Mouse (Mus musculus) right cerebral cortex, postnatal 25 days (tissue): ENCODE data around the gene Fgb.

Experiments
- DNase-seq: peaks from one replicate; pipeline ENCODE4 v3.0.0; 2022

Fgb gene

DNA sequence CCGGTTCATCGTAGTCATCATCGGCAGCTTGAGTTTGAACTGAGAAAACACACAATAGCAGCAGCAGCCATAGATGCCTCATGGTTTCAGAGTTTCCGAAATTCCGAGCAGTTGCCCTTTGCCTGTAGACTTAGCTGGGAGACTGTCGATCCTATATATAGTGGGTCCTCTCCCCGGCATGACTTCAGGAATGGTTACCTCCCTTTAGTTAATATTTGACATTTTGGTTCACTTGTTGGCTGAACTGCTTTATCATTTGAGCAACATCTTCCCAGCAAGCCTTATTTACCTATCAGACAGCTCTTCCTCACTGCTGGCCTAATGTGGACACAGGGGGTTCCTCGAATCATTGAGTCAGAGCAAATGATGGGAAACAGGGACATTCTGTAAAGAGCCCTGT, at the start of gene Fgb:
TSS of gene Fgb (minus strand) at position 184 of the 400 bp plus-strand sequence.
- DNase-seq = no peak

DNA sequence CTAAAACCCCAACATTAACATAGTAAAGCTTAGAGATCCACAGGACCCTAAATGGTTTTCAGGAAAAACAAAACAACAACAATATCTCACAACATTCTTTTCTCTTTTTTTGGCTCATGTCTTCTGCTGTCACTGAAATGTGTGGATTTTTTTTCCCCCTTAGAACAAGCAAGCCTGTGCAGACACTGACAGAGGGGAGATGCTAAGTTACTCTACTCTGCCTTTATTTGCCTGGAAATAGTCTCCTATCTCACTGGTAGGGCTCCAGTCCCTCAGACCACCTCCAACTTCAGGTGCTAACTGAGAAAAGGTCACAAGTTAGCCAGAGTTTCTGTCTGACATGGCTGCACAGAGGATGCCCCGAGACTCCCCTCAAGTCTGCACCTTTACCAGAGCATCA, 49.5 kb upstream of the Fgb start:
- no peak for DNase-seq

DNA sequence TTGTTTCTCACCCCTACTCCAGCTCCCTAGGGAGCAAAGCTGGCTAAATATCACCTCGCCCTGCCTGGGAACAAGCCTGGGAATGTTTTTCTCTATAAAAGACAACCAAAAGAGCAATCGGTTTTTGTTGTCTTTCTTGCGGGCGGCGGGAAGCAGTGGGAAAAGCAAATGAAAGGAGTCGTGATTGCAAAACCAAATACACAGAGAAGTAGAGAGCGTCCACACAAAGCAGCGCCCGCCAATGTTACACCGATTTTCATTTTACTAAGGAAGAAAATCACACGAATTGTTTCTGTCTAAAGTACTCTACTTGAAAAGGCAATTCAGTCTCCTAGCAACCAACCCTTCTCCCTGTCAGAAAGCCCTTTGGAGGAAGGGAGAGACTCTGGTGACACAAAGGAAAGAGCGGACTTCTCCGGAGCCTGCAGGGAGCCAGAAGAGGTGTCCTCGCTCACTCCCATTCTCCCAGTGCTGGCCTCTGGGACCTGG, 48.9 kb upstream of the Fgb start:
- DNase-seq = no peak

DNA sequence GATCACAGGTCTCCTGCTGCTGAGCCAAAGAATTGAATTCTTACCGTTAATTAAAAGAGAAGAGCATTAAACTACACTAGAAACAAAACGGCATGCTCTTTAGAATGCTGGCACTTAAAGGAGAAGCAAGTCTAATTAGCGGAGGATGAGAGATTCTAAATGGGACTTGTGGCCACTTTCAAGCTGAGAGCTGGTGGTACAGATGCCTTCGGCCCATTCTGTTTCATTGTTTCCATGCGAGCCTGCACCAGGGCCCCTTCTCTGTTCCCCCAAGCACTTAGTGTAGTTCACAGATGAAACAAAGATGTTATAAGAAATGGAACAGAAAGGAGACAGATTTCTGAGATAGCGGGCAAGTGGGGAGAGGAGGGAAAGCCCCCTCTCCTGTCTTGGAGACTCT, 47.9 kb upstream of the Fgb start:
- no peak for DNase-seq

DNA sequence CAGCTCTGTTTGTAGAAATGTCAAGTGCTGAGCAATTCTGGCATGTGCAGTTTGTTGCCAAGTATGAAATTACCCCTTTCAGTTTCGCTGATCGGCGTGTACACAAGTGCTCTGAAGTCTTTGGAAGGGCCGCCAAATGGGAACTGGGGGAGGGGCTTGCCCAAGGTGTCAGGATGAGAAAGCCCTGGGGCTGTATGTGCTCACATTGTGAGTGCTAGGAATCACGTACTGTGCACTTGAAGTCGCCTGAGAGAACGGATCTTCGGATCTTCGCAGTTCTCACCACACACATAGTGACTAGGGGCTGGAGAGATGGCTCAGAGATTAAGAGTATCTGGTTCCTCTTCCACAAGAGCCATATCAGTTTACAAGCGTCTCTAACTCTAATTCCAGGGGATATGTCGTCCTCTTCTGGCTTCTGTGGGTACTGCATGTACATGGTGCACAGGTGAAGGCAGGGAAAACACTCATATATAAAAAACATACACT, 30.9 kb upstream of the Fgb start:
- peak; percentile 17 for DNase-seq

DNA sequence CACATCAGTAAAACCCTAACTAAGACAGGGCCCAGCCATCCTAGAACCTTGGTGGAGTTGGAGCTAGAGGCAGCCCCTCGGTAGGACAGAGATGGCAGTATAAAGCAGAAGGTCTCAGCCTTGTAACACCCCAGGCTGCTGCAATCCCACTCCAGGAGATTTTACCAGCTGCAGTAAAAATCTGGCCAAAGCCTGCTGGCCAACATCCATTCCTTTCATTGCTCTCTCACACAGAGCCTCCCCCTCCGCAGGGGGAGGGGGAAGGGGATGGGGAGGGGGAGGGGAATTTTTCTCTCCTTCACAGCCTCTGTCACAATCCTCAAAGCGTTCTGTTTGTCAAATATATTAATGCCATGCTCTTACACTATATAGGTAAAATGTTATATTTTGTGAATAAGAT, 26.9 kb upstream of the Fgb start:
- DNase-seq = no peak

DNA sequence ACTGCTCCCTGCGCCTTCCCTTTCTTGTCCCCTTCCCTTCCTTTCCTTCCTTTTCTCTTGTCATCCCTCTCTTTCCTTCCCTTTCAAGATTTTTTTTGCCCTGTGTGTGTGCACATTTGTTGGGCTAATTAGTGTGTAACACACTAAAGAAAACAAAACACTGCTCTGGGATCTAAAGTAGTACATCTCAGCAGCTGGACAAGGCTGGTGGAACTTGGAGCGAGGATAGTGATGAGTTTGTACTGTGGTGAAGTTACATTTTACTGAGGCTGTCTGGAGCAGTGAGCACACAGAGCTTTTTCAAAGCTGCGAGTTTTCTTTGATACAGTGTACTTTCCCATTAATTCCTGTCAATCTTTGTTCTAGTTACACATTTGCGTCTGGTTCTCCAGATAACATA, 20.6 kb upstream of the Fgb start:
- no peak for DNase-seq

DNA sequence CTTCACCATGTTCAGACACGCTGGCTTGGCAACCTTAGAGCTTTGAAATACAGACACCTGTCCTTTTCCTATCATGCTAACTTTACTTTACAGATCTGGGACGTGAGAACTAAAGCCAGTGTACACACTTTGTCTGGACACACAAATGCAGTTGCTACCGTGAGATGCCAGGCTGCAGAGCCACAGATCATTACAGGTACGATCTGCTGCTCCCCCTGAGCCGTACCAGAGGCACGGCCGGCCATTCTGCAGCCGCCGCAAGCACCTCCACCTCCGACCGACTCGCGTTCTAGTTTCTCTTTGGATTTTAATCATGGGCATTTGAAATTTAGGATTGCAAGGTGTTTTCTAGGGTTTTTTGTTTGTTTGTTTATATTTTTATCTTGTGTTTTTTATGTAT, 19.2 kb upstream of the Fgb start:
- no peak for DNase-seq

DNA sequence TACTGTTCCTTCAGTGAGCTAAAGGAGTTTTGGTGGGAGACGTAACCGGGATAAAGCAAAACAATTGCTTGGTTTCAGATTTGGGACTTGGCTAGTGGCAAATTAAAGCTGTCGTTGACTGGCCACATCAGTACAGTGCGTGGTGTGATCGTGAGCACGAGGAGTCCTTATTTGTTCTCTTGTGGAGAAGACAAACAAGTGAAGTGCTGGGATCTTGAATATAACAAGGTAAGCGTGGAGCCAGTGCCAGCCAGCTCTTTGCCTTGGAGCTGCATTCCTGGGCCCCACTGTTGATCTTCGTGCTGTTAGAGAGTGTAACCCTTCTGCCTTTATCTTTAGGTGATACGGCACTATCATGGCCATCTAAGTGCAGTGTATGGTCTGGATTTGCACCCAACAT, 18.3 kb upstream of the Fgb start:
- DNase-seq = no peak

DNA sequence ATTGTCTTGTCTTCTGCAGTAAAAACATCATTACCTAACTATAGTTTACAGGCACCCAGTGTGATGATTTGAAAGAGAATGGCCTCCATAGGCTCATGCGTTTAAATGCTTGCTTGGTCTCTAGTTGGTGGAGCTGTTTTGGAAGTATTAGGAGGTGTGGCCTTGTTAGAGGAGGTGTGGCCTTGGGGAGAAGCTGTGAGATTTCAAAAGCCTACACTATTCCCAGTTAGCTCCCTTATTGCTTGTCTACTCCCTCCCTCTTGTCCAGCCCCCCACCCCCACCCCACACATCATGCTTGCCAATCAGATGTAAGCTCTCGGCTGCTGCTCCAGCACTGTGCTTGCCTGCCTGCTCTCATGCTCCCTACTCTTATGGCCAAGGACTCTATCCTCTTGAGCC, 7.4 kb upstream of the Fgb start:
- DNase-seq = no peak

DNA sequence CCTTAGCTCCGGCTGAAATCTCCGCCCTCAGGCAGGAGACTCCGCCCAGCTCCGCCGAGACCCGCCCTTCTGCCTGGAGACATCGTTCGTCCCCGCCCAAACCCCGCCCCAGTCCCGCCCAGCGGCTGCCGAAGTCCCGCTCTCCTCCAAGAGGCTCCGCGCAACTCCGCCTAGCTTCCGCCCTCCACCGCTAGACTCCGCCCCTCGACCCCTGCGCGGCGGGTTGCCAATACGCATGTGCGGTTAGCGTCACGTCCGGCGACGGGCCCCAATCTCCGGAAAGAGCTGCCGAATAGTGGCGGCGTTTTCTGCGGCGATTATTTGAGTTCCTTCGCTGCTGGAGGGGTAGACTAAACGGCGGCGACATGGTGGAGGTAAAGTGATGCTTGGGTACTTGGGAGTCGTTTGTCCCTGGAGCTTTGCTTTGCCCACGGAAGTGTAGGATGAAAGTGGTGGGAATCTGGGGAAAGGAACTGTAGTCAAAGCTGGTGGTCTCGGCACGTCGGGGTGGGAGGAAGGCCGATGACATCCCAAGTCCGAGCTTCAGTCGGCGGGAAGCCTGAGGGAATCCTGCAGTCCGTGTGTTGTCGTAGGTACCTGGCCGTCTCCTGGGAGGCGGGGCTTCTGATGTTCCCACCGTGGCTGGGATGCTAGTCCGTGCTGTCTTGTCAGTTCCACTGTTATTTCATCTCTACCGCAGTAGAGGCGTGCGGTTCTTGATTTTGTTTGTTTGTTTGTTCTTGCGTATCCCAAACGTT, 5.8 kb upstream of the Fgb start, which contains the start of gene Plrg1:
TSS of gene Plrg1 (plus strand) at position 242 of the 758 bp plus-strand sequence.
- DNase-seq = peak; percentile 98

DNA sequence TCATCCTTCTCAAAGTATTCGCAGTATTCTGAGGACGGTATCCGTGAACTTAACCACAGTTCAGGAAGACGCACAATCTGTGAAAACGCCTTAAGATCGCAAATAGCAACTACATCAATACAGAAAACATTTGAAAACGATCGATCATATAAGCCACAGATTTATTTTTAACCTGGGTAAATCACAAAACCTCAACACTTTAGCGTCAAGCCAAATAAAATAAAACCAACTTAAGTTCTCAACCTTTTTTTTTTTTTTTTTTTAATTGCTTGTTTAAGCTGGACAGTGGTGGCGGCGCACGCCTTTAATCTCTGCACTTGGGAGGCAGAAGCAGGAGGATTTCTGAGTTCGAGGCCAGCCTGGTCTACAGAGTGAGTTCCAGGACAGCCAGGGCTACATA, 5.1 kb upstream of the Fgb start:
- no peak for DNase-seq

DNA sequence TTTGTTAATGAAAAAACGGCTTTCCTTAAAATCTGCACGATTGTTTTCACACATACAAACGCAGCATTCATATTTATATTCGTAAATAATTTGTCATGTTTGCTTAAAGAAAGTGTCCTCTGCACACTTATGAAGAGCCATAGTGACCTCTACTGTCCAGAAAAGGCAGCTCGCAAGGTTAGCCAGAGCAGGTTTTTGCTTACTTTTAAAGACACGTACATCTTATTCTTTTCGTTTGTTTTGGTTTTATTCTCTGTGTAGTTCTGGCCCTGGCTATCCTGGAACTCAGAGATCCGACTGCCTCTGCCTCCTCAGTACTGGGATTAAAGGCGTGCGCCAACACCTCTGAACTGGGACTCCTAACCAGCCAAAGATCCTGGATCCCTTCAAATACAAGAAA, 4.1 kb upstream of the Fgb start:
- DNase-seq = no peak

DNA sequence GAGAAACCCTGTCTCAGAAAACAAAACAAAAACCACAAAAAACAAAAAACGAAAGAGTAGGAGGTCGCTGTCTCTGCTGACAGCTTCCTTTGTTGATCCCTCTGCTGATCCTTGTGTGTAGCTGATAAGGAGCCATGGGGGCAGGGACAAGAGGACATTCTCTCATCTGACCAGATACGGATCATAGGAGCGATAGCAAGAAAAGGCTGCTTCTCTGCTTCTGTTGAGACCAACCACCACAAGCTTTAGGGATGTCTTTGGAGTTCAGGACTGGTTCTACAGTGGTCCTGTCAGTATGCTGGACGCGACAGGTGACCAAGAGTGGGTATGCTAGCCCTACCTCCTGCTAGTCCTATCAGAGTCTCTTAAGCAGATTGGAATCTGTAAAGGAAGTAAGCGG, 3.5 kb upstream of the Fgb start:
- DNase-seq = no peak

DNA sequence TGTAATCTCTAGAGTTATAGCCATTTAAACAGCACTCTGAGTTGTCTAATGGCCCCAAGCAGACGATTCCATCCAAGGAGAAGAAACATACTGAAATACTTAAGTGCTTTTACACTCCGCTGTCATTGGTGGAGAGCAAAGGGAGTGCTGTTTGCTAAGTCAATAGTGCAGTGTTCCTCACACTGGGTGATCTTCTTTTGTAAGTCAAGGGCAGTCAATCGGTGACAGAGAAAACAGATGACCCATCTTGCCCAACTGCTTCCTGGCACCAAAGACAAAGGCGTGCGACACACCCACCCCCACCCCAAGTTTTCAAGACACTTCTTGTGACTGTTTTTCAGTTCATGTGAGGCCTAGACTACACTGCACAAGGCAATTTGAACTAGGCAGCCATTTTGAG, 2.4 kb upstream of the Fgb start:
- DNase-seq = no peak

DNA sequence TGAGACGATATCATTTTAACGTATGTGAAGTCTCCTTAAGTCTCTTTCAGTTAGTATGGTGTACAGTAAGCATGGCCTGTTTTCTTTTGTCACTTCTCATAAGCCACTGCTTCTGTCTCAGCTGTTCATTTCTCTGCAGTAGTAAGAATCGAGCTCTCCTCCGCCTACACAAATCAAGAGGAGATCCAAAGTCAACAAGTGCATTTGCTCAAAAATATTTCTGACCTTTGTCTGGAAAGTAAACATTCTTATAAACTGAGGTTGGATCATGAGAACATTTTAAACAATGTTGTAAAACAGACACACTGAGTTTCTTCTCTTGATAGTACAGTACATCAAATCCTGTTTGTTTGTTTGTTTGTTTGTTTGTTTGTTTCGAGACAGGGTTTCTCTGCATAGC, 998 bp upstream of the Fgb start:
- no peak for DNase-seq

DNA sequence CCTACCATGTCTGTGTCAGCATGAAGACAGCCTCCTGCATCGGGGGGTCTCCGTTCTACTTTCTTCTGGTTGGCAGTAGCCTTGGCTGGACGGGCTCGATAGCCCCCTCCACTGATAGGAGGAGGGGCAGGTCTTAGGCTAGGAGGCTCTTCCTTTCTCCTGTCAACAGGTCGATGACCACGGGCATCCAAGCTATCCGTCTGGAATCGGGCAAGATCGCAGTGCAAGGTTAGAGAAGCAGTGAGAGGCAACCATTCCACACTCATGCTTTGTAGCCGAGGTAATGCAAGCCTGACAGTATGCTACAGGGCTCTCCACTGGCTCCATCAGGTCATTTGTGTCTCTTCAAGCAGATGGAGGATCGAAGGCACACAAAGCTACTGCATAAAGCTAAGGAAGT, 3.0 kb downstream of the Fgb start:
- no peak for DNase-seq

DNA sequence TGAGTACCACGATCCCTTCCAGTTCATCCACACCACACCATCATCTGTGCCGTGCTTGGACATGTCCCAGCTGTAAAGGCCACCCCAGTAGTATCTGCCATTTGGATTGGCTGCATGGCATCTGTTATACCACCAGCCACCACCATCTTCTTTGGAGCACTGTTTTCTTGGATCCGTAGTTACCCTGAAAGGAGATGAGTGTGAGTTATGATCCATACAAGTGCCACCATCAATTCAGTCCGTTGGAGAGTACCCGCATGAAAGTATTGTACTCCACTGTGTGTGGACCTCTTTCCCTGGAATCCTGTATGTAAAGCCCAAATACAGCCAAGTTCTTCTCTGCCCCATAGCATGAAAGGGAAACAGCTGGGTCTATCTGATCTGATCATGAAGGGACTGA, 7.2 kb downstream of the Fgb start:
- no peak for DNase-seq

DNA sequence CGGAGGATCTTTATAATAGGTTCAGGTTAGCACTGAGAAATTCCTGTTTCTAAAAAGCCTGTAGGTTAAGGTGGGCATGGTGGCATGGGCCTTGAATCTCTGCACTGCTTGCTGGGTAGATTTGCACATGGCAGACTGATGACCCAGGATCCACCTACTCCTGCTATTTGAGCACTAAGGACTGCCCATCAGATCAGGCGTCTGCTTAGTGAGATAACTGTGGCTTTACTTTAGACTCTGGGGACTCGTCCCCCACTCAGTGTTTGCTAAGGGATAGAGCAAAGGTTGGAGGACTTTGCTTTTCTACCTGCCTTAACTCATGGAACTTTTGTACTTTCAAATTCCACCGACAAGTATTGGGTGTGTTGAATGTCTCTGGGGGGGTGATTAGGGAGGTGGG, 10.0 kb downstream of the Fgb start:
- no peak for DNase-seq

DNA sequence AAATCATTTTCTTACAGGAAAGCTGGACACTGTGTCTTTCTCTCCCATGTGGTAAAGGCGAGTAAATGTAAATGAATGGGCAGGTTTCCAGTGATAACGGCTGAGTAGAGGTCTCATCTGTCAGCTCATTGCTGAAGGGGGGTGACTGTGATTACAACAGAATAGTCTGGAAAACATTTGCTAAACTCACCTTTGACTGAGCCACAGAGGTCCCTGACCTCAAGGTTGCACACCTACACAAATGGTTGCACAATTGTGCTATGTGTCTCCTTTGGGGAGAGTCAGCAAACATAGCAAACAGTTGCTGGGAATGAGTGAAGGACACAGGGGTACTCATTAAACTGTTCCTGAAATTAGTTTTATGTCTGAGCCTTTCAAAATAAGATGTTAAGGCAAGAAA, 10.8 kb downstream of the Fgb start:
- no peak for DNase-seq

DNA sequence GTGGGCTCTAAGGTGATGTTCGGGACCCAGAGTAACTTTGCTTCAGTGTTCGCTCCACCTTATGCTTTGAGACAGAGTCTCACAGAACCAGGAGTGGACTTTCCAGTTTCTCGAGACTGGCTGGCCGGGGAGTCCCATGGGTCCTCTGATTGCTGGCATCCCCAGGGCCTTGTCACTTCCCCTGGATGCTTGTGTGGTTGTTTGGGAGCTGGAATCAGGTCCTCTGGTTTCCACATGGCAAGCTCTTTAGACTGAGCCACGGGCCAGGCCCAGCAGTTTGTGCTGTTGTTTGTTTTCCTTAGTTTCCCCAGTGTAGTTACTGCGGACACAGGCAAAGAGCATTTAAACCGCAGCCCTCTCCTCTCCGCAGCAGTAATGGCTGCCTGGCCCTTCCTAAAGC, 15.9 kb downstream of the Fgb start:
- DNase-seq = no peak

DNA sequence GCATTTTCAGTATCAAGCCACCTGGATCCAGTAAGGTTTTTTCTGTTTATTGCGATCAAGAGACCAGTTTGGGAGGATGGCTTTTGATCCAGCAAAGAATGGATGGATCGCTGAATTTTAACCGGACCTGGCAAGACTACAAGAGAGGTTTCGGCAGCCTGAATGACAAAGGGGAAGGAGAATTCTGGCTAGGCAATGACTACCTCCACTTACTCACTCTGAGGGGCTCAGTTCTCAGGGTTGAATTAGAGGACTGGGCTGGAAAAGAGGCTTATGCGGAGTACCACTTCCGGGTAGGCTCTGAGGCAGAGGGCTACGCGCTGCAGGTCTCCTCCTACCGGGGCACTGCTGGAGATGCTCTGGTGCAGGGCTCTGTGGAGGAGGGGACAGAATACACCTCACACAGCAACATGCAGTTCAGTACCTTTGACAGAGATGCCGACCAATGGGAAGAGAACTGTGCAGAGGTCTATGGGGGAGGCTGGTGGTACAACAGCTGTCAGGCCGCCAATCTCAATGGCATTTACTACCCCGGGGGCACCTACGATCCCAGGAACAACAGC, 16.8 kb downstream of the Fgb start:
- no peak for DNase-seq

DNA sequence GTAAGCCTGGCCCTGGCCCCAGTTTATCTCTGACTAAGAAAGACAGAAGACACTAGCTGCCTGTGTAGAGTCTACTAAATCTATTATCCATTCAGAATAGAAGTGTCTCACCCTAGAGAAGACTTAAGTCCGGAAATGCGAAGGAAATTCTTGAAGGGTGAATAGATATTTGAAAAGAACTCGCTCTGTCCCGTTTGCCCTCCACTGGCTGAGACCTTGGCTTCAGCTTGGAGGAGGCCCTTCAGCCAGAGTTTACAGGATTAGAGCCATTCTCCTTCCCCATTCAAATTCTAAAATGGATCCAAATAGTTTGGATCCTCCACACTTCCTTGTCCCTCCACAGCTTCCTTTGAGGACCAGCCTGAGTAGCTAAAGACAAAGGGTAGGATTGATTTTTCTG, 19.3 kb downstream of the Fgb start:
- DNase-seq = no peak

DNA sequence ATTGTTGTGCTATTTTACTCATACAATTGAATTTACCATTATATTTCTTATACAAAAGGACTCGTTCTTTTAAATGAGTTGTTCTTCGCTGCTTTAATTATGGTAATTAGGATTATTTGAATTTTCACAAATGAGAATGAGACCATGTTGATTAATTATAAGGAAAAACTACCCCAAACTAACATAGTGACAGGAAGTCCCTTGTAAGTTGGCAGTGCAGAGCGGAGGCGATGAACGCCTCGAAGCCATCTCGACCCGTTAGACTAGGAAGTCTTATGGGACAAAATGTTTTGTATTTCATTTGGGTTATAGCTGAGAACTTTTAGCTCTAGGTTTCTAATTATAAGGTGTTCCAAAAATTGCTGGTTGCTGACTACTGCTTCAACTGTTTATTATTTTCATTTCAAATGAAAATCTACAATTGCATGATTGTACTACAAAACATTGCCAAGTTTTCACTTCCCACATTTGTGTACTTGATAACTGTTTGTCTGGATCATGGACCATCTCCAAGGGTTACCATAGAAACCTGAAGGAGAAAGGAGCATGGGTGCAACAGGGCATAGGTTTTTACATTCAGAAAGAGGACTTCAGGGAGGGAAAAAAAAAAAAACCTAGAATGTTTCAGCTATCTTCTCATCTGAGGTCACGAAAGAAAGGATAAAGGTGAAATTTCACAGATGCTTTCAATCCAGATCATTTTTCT, 22.0 kb downstream of the Fgb start:
- DNase-seq = no peak
